Mouse (Mus musculus) cortical plate, adult 2 months (tissue): Measurements from ENCODE around the gene Acvr1.

Source experiments
- CTCF ChIP-seq: fragments of 200-500 bp; IDR thresholded peaks from 2 replicates; pipeline ENCODE4 v1.5.1; 2011; ENCODE audit warnings: mild to moderate bottlenecking, control low read depth, low read length; ENCODE audit not compliant: insufficient read depth; ENCODE audit errors: extremely low read depth
- POLR2A ChIP-seq: fragments of 200-500 bp; IDR thresholded peaks from 2 replicates; pipeline ENCODE4 v1.6.1; 2011; ENCODE audit warnings: mild to moderate bottlenecking, low read length, control low read depth; ENCODE audit not compliant: insufficient read depth; ENCODE audit errors: extremely low read depth

- no peak for TF ChIP-seq POLR2A
- no peak for TF ChIP-seq CTCF
Measured at GRCm38 (mm10) chr2:58487279-58487560, 79.7 kb downstream of the Acvr1 start.
